Mouse (Mus musculus) gonadal fat pad, adult 2 months (tissue): ENCODE measurements around the gene Sdhaf1. TPM values are rescaled to one million over a fixed set of nuclear protein-coding genes. Genes with fewer than 3 reads are reported as not detected.

Source experiments
- DNase-seq: peaks from one replicate; pipeline ENCODE4 v3.0.0-alpha.2; 2012; ENCODE audit warnings: low read depth
- polyA plus RNA-seq: library from polyadenylated mRNA; depleted of rRNA; stranded (reverse); fragments of >200 nt; gene quantifications from 2 replicates; pipeline ENCODE4 v1.2.3, GENCODE M21; 2012

Gene Sdhaf1
- polyA plus RNA-seq, 1 experiment: 16.8 TPM

GRCm38 (mm10) chr7:30325364-30325763 is 1.7 kb upstream of the Sdhaf1 start:
- DNase-seq: no peak

- no peak for DNase-seq
Measured at GRCm38 (mm10) chr7:30324300-30324944, 727 bp upstream of the Sdhaf1 start.

DNA sequence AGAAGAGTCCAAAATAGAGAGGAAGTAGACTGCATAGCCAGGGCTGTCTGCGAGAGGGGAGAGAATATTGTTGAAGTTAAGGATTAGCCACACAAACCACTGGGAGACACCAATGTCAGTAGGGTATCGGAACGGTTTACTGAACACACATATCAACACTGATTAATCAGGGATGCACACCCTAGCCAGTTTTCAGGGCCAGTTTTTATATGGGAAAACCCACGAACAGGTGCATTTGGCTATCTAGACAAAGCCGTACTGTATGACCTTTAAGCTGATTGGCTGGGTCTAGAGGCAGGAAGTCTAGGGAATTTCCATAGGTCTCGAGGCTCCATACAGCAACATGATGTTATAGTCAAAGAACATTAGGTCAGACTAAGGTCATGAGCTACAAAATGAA is 830 bp downstream of the Sdhaf1 start:
- no peak for DNase-seq

DNA sequence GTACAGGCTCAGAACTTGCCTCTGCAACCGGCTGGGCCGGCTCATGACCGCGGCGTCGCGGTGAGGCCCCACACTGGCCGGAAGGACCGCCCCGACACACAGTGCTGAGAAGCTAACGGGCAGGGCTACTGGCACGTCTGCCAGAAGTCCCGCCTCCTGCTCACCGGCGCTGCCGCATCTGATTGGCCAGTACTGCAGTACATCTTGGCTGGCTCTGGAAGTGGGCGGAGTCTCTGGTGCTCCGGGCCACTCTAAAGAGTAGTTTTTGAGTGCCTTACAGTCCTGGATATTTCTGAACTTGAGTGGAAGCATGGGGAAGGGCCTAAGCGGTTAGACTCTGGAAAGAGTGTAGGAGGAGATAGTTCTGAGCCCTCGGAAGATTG is 1.4 kb downstream of the Sdhaf1 start:
- no peak for DNase-seq

DNA sequence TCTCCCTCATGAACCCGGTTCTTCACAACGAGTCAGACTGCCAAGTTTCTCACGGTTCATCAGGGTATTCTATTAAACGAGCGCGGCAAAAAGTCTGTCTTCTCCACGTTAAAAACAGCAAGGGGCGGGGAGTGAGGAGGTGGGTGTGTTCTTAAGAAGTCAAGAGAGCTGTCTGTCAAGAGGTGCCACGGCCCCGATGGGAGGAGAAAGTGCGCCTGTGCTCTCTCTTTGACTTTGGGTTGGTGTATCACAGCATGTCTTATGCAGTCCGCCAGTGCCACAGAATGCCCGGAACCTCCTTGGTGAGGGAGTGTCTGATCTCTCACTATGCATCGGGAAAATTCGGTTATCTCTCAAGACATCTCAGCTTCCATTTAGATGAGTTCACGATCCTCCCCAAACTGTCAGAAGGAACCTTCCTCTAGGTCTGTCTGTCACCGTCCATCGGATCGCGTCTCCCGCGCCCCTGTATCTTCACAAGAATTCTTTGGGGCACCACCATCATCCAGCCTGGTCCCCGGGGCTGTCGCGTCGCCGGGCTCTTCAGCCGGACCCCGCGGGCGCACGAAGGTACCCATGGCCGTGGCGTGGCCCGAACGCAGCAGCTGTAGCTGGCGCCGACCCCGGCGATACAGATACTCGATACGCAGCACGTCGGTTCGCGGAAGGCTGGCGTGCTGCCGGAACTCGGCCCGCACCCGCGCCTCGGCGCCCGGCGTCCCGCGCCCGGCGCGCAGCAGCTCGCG is 2.0 kb downstream of the Sdhaf1 start, which contains the start of gene E130208F15Rik:
TSS of gene E130208F15Rik (plus strand) at position 202 of the 746 bp plus-strand sequence.
- no peak for DNase-seq

DNA sequence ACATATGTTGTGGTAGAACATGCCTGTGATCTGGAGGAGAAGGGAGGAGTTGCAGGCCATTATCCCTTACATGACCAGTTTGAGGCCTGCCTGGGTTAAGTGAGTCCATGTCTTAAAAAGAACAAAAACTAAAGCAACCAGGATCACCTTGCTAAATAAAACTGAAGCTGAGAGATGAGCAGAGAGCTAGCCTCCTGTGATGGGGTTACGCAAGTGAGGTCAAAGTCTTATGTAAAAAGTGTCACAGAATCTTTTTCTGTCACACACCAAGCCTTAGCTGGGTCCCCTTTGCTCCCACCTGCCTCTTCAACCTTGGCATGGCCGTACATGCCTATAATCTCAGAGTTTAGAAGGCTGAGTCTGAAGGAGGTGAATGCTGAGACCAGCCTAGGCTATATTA is 2.7 kb downstream of the Sdhaf1 start:
- no peak for DNase-seq

DNA sequence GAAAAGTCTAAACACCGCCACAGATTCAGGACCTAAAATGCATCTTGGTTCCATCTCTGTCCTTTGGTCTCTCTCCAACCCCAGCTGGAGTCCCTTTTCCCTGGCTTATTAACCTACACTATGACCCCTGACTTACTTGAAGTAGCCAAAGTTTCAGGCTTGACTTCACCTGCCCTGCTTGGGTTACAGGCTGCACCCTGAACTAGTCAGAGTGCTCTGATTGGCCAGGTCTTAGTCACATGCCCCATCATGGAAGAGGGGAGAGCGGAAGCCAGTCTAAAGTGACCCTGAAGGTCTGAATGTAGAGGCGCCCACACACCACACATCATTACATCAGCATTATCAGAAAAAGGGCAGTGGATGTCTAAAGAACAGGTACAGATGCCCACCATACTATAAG is 5.6 kb downstream of the Sdhaf1 start:
- DNase-seq: no peak

GRCm38 (mm10) chr7:30315559-30316529 is 7.9 kb downstream of the Sdhaf1 start:
- no peak for DNase-seq

DNA sequence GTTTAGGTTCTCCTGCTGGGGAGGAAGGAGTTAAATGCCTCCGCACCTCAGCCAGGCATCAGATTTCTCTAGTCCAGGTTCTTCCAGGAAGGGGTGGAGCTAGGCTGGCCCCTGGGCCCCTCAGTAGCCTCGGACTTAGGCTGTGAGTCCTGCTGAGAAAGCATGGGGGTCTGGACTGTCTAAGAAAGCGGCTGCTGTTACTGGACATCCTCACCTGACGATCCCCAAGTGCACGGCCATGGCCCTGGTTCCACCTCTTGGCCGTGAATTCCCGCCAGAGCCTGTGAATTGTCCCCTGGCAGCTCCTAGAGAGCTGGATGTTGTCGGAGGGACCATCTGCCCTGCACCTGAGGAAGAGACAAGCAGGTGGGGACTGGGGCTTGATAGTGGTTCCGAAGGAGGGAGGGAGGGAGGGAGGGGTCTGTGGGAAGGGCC is 9.0 kb downstream of the Sdhaf1 start, which contains the start of gene Syne4:
TSS of gene Syne4 (plus strand) at position 87 of the 435 bp plus-strand sequence.
- no peak for DNase-seq

- no peak for DNase-seq
Measured at GRCm38 (mm10) chr7:30313666-30314320, 9.9 kb downstream of the Sdhaf1 start.

DNA sequence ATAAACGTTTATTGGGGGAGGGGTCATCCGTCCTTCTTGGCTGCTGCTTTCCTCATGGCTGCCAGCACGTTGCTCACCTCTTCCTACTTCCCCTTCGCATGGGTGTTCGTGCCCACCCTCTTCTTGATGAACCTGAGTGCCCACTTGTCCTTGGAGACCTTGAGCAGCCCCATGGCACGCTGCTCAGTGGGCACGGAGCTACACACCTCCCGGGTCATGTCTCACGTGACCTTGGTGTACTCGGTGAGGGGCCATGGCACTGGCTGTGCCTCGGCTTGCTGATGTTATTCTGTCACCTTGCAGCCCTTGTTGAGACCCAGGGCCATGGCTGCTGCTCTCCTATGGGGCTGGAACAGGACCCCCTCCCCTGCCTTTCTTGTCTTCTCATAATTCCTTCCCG is 13.6 kb downstream of the Sdhaf1 start:
- DNase-seq: no peak

GRCm38 (mm10) chr7:30309395-30310129 is 14.1 kb downstream of the Sdhaf1 start:
- DNase-seq: no peak

GRCm38 (mm10) chr7:30308076-30309005 is 15.4 kb downstream of the Sdhaf1 start, which contains the start of gene Alkbh6:
Alkbh6 (plus strand) TSS chr7:30308717.
- peak; percentile 54 for DNase-seq

DNA sequence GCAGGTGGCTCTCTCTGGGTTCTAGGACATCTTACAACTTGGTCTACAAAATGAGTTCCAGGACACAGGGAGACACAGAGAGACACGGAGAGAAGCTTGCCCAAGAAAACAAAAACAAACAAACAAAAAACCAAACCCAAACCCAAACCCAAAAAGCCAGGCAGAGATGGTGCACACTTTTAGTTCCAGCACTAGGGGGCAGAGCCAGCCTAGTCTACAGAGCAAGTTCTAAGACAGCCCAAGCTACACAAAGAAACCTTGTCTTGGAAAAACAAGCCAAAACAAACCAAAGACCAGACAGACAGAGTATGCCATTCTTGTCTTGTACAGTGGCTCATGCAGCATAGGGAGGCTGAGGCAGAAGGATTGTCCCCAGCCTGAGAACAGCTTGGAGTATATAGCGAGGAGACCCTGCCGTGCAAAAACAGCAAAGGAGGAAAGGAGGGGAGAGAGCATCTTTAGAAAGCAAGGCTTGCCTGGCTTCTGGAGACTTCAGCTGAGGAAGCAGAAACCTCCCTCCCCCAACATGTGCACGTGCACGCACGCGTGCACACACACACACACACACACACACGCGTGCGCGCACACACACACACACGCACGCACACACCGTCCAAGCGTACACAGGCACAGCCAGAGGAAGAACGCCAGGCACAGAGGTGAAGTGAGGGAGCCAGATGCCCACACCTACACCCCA is 17.5 kb downstream of the Sdhaf1 start:
- DNase-seq: no peak

DNA sequence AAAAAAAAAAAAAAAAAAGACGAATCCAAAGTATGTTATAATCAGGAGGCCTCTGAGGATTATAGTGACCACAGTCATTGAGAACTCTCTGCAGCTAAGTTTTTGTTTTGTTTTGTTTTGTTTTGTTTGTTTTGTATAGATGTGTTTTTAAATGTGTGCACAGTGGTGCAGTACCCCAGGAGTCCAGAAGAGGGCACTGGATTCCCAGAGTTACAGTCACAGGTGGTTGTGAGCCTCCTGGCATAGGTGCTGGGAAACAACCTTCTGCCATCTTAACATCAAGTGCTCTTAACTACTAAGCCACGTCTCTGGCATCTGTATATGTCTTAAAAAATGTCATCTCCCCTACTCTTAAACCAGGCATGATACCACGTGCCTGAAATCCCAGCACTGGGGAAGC is 22.8 kb downstream of the Sdhaf1 start:
- DNase-seq: no peak

GRCm38 (mm10) chr7:30297266-30297665 is 26.4 kb downstream of the Sdhaf1 start:
- no peak for DNase-seq

DNA sequence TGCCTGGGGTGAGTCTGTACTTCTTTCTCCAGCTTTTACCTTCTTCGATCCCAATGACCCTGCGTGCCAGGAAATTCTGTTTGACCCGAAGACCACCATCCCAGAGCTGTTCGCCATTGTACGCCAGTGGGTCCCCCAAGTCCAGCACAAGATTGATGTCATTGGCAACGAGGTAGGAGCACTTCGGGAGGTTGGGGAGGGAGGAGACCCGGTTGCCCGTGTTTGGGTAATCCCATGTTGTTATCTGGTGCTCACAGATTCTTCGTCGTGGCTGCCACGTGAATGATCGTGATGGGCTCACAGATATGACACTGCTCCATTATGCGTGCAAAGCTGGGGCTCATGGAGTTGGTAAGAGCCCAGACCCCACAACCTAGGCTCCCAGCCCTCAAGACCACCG is 26.9 kb downstream of the Sdhaf1 start:
- DNase-seq: no peak

DNA sequence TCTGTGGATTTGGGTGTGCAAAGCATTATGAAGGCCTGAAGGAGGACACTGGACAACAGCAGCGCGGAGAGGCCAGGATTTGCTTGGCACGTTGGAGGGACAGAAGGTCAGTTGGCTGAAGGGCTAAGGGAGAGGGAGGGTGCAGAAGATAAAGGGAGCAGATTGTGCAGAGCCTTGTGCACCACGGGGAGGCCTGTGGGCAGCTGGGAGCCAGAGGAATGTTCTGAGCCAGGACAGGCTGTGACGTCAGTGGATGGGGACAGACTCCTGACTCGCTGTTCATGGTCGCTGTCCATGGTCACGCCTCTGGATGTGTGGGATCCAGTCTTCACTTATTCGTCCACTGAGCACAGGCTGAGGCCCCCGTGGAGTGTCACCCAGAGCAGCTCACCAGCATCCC is 28.6 kb downstream of the Sdhaf1 start:
- no peak for DNase-seq

DNA sequence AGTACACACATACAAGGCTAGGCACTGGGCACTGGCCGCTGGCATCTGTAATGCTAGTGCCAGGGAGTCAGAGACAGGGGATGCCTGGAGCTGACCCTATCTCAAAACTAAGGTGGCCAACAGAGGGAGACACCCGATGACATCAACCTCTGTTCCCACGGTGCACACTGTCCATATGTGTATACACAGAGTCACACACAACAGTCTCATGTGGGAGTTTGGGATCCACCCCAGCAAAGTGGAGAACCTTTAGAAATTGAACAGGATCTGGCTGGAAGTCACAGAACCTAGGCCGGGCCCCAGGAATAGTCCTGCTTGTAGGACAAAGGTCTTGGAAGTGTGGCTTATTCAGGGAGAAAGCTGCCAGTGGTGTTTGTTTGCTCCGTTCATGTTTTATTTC is 29.4 kb downstream of the Sdhaf1 start:
- DNase-seq: no peak
